Comparison of ENCODE assay signal across 18 mouse cellular contexts in the genomic region with DNA sequence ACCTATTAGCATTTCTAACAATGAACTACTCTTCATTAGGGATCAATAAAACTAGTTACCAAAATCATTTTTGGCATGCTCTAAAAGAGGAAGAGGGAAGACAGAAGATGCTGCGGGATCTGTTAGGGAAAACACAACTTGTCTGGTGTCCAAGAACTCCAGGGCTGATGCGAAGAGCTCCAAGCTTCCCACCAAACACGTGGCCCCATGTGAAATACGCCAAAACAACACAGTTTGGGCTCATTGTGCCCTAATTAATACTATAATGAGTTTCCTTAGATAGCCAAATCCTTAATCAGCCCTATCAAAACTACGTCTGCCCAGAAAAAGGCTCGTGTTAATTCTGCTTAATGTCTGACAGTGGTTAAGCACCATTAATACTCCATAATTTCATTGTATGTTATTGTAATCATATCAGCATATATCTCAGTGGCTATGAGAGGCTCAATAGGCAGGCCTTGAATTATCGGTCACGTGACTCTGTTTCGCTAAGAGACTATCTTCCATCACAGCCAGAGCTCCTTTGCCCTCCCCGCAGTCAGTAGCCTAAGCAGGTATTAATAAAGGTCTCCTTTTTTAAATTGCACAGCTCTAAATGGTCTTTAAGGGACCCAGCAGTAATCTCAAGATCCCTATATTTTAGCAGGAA.
DNase-seq lines count a peak whose midpoint lies in the region; ATAC-seq and TF ChIP-seq lines count a peak whose summit lies in the region.
"Had no signal": no experiment of that assay in that cellular context is flagged by ENCODE, and none has a peak within 500 bp of the region (broad histone marks: within the 10 kb centered on the region; RNA-seq: fewer than 3 reads in every experiment).

No protein-coding gene starts in this region.

- 0 out of 2 replicates have a peak overlapping the region, but pooled peaks have one; percentile 11 for H3K27ac ChIP-seq in midbrain, embryonic 11.5 days (ENCODE audit: low read depth, low read length)
- H3K27ac ChIP-seq in midbrain, embryonic 10.5 days (replicated peaks) = no peak overlapping the region
- no peak overlapping the region for H3K27ac ChIP-seq in forebrain, postnatal 0 days (ENCODE audit: low read depth, low read length)
- peak overlapping the region; percentile 65 for H3K27ac ChIP-seq in midbrain, embryonic 12.5 days (replicated peaks)
- peak overlapping the region; percentile 6; the same call in 1 of the 2 replicates for H3K27ac ChIP-seq in neural tube, embryonic 14.5 days (ENCODE audit: low read depth, low read length)
- no peak overlapping the region for H3K27ac ChIP-seq in liver, embryonic 12.5 days
- H3K27ac ChIP-seq: embryonic facial prominence, embryonic 15.5 days; heart, embryonic 15.5 days had no signal

- no peaks in the 10 kb centered on the region; the same call in 1 of the 2 replicates for H3K9me3 ChIP-seq in midbrain, embryonic 11.5 days (ENCODE audit: control insufficient read depth, low read length)
- no peaks in the 10 kb centered on the region for H3K9me3 ChIP-seq in midbrain, embryonic 10.5 days (replicated peaks)
- H3K9me3 ChIP-seq in forebrain, postnatal 0 days (ENCODE audit: low read length) = no peaks in the 10 kb centered on the region
- no peaks in the 10 kb centered on the region for H3K9me3 ChIP-seq in midbrain, embryonic 12.5 days
- no peaks in the 10 kb centered on the region for H3K9me3 ChIP-seq in neural tube, embryonic 14.5 days (ENCODE audit: control insufficient read depth, low read length)
- no peaks in the 10 kb centered on the region for H3K9me3 ChIP-seq in liver, embryonic 12.5 days (replicated peaks)
- H3K9me3 ChIP-seq: embryonic facial prominence, embryonic 15.5 days; heart, embryonic 15.5 days had no signal

- no peaks in the 10 kb centered on the region for H3K27me3 ChIP-seq in midbrain, embryonic 11.5 days (ENCODE audit: control insufficient read depth, insufficient read depth, low read length)
- H3K27me3 ChIP-seq in midbrain, embryonic 10.5 days (ENCODE audit: low read depth, poor library complexity, severe bottlenecking) = no peaks in the 10 kb centered on the region
- H3K27me3 ChIP-seq in forebrain, postnatal 0 days (ENCODE audit: insufficient read depth, low read length) = no peaks in the 10 kb centered on the region
- H3K27me3 ChIP-seq in midbrain, embryonic 12.5 days = no peaks in the 10 kb centered on the region
- no peaks in the 10 kb centered on the region for H3K27me3 ChIP-seq in neural tube, embryonic 14.5 days (ENCODE audit: control insufficient read depth, insufficient read depth, low read length)
- no peaks in the 10 kb centered on the region for H3K27me3 ChIP-seq in liver, embryonic 12.5 days (replicated peaks)
- H3K27me3 ChIP-seq: embryonic facial prominence, embryonic 15.5 days; heart, embryonic 15.5 days had no signal

- peak; percentile 68 for DNase-seq in midbrain, embryonic 11.5 days (ENCODE audit: low spot score, missing footprints)
- no peak for DNase-seq in midbrain, embryonic 10.5 days (ENCODE audit: low spot score)
- peak; percentile 16 for DNase-seq in forebrain, postnatal 0 days
- DNase-seq in T-cell, adult 2 months (ENCODE audit: low spot score) = no peak
- DNase-seq: cerebellum, postnatal 10 days; heart, adult 11 months; kidney, postnatal 4 days; lung, postnatal 4 days; right cerebral cortex, adult 18-20 months; spleen, adult 18-20 months had no signal

- 88% methylated on average over 10 of the region's 10 CpGs for WGBS in midbrain, embryonic 11.5 days
- WGBS in midbrain, embryonic 10.5 days = 89% methylated on average over 10 of the region's 10 CpGs
- 35% methylated on average over 10 of the region's 10 CpGs for WGBS in forebrain, postnatal 0 days
- 80% methylated on average over 10 of the region's 10 CpGs for whole genome bisulfite sequencing in midbrain, embryonic 12.5 days
- 48% methylated on average over 10 of the region's 10 CpGs for WGBS in neural tube, embryonic 14.5 days
- WGBS in liver, embryonic 12.5 days (ENCODE audit: insufficient replicate concordance) = 68% methylated on average over 10 of the region's 10 CpGs

- H3K4me3 ChIP-seq in midbrain, embryonic 11.5 days (ENCODE audit: low read depth, low read length) = no peak overlapping the region
- H3K4me3 ChIP-seq in midbrain, embryonic 10.5 days = no peak overlapping the region
- no peak overlapping the region for H3K4me3 ChIP-seq in forebrain, postnatal 0 days (ENCODE audit: low read depth, low read length)
- no peak overlapping the region for H3K4me3 ChIP-seq in midbrain, embryonic 12.5 days
- H3K4me3 ChIP-seq in neural tube, embryonic 14.5 days (ENCODE audit: low read depth, low read length) = no peak overlapping the region
- no peak overlapping the region for H3K4me3 ChIP-seq in liver, embryonic 12.5 days
- H3K4me3 ChIP-seq: embryonic facial prominence, embryonic 15.5 days; heart, embryonic 15.5 days had no signal

- ATAC-seq in midbrain, embryonic 11.5 days (ENCODE audit: low FRiP score) = no peak
- ATAC-seq in forebrain, postnatal 0 days = no peak
- no peak for ATAC-seq in midbrain, embryonic 12.5 days (ENCODE audit: low FRiP score, low read depth)
- peak; percentile 73; the same call in 1 of the 2 replicates for ATAC-seq in neural tube, embryonic 14.5 days (ENCODE audit: low read depth)
- ATAC-seq in liver, embryonic 12.5 days = no peak
- ATAC-seq in monocyte, adult 5-6 weeks (replicated peaks; ENCODE audit: insufficient number of reproducible peaks, low FRiP score, low TSS enrichment, poor library complexity, severe bottlenecking) = no peak

- peaks cover 7% of the 10 kb centered on the region; the same call in 1 of the 2 replicates for H3K4me1 ChIP-seq in midbrain, embryonic 11.5 days (ENCODE audit: control insufficient read depth, insufficient read depth, low read length)
- peaks cover 6% of the 10 kb centered on the region; the same call in 1 of the 2 replicates for H3K4me1 ChIP-seq in midbrain, embryonic 10.5 days
- H3K4me1 ChIP-seq in forebrain, postnatal 0 days (ENCODE audit: insufficient read depth) = no peaks in the 10 kb centered on the region; the same call in 1 of the 2 replicates
- H3K4me1 ChIP-seq in midbrain, embryonic 12.5 days = peaks cover 6% of the 10 kb centered on the region; the same call in 1 of the 2 replicates
- H3K4me1 ChIP-seq in neural tube, embryonic 14.5 days (ENCODE audit: control insufficient read depth, insufficient read depth, low read length) = peaks cover 14% of the 10 kb centered on the region; the same call in 1 of the 2 replicates
- no peaks in the 10 kb centered on the region for H3K4me1 ChIP-seq in liver, embryonic 12.5 days
- H3K4me1 ChIP-seq: embryonic facial prominence, embryonic 15.5 days; heart, embryonic 15.5 days had no signal

- H3K36me3 ChIP-seq in midbrain, embryonic 11.5 days (ENCODE audit: control insufficient read depth, insufficient read depth, low read length) = no peaks in the 10 kb centered on the region
- no peaks in the 10 kb centered on the region for H3K36me3 ChIP-seq in midbrain, embryonic 10.5 days
- H3K36me3 ChIP-seq in forebrain, postnatal 0 days (ENCODE audit: insufficient read depth) = no peaks in the 10 kb centered on the region
- H3K36me3 ChIP-seq in midbrain, embryonic 12.5 days = no peaks in the 10 kb centered on the region
- H3K36me3 ChIP-seq in neural tube, embryonic 14.5 days (ENCODE audit: control insufficient read depth, insufficient read depth, low read length) = no peaks in the 10 kb centered on the region
- no peaks in the 10 kb centered on the region for H3K36me3 ChIP-seq in liver, embryonic 12.5 days
- H3K36me3 ChIP-seq: embryonic facial prominence, embryonic 15.5 days; heart, embryonic 15.5 days had no signal

- no peak overlapping the region for H3K9ac ChIP-seq in midbrain, embryonic 11.5 days (ENCODE audit: low read length)
- H3K9ac ChIP-seq in forebrain, postnatal 0 days = no peak overlapping the region
- H3K9ac ChIP-seq in midbrain, embryonic 12.5 days (replicated peaks) = no peak overlapping the region
- H3K9ac ChIP-seq in neural tube, embryonic 14.5 days (replicated peaks; ENCODE audit: low read depth, low read length) = no peak overlapping the region
- H3K9ac ChIP-seq in liver, embryonic 12.5 days = no peak overlapping the region
- H3K9ac ChIP-seq: embryonic facial prominence, embryonic 15.5 days; heart, embryonic 15.5 days; lung, embryonic 14.5 days had no signal

- H3K4me2 ChIP-seq in midbrain, embryonic 11.5 days = no peak overlapping the region
- 0 out of 2 replicates have a peak overlapping the region, but pooled peaks have one; percentile 5 for H3K4me2 ChIP-seq in forebrain, postnatal 0 days (ENCODE audit: low read depth)
- H3K4me2 ChIP-seq in midbrain, embryonic 12.5 days (replicated peaks) = no peak overlapping the region
- H3K4me2 ChIP-seq in neural tube, embryonic 14.5 days (ENCODE audit: low read depth, low read length) = peak overlapping the region; percentile 38
- H3K4me2 ChIP-seq in liver, embryonic 12.5 days = no peak overlapping the region
- H3K4me2 ChIP-seq: embryonic facial prominence, embryonic 15.5 days; heart, embryonic 15.5 days; liver, embryonic 11.5 days; lung, embryonic 14.5 days had no signal

- no peak for TF ChIP-seq CTCF in forebrain, postnatal 0 days (IDR thresholded peaks at IDR 0.05; ENCODE audit: low read depth)

Comparison
In these comparisons a context has a peak if more than half of its experiments do, and no peak if none do; other contexts are left out.
1. DNase-seq: peak in midbrain, embryonic 11.5 days (single experiment) and forebrain, postnatal 0 days (single experiment); none in midbrain, embryonic 10.5 days (single experiment) and T-cell, adult 2 months (single experiment).
2. H3K27ac ChIP-seq: peak in midbrain, embryonic 11.5 days (single experiment), midbrain, embryonic 12.5 days (single experiment) and neural tube, embryonic 14.5 days (single experiment); none in midbrain, embryonic 10.5 days (single experiment), forebrain, postnatal 0 days (single experiment) and liver, embryonic 12.5 days (single experiment).
3. H3K4me2 ChIP-seq: peak in forebrain, postnatal 0 days (single experiment) and neural tube, embryonic 14.5 days (single experiment); none in midbrain, embryonic 11.5 days (single experiment), midbrain, embryonic 12.5 days (single experiment) and liver, embryonic 12.5 days (single experiment).